Mouse (Mus musculus): Measurements from ENCODE around the gene Cyb5d2.
"Not testable (repeated sequence)": the region's sequence is repeated elsewhere in the genome, so short reads cannot be mapped to it uniquely, and the experiment has no call there.

Cyb5d2 gene

DNA sequence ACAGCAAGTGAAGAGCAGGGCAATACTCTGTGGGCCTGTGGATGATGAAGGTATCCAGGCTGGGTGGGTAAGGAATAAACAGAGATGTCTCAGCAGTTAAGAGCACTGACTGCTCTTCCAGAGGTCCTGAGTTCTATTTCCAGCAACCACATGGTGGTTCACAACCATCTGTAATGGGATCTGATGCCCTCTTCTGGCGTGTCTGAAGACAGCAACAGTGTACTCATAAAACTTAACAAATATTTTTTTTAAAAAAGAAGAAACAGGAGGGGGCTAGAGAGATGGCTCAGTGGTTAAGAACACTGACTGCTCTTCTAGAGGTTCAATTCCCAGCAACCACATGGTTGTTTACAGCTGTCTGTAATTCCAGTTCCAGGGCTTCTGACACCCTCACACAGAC is 23.3 kb downstream of the Cyb5d2 start:
- DNase-seq (ENCODE audit: low spot score), result not testable (repeated sequence)

DNA sequence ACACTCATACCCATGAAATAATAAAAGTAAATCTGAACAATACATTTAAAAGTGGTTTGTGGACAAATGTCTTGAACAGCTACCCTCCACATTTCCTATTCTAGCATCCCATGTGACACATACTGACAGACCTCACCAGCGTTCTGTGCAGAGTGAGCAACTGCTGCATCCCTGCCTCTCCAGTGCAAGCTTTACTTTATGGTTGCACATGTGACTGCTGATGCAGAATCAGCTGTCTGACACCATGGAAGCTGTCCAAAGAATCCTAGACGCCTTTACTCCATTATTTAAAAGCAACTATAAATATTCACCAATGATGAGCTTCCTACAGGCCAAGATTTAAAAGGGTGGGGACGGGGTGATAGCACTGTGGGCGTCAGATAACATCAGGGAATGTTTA is 24.5 kb downstream of the Cyb5d2 start:
- DNase-seq (ENCODE audit: low spot score), result no peak

DNA sequence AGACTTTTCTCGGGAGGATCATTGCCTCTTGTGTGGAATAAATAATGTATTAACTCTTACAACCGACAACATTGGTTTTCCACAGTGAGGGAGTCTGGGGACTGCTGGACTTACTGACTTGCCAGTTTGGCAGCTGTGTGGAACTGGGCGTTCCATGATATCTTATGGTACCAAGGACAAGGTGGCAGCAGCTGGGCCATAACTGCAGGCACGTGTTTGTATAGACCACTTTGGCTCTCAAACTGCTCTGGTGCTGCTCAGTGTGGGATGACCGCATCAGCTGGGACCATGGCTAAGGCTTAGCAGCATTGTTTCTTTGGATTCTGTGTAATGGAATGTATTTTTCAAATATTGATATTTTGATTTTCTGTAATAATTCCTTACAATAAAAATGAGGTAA is 25.1 kb downstream of the Cyb5d2 start:
- DNase-seq (ENCODE audit: low spot score), result no peak

DNA sequence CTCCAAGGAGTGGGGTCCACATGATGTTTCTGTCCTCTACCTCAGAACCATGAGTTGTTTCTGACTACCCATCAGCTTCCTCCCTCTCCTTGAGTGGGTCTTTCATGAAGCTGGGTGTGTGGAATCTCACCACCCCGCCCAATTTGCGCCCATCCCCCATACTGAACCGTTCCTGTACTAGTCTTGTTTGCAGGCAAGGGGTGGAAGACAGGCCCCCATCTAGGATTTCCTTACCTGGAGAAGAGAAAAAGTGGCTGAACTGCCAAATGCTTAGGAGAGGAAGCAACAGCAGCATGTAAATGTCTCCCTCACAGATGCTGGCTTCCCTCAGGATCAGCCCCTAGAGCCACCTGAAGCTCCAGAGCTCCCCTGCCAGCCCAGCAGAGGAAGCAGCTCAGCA is 25.6 kb downstream of the Cyb5d2 start:
- DNase-seq (ENCODE audit: low spot score), result no peak

DNA sequence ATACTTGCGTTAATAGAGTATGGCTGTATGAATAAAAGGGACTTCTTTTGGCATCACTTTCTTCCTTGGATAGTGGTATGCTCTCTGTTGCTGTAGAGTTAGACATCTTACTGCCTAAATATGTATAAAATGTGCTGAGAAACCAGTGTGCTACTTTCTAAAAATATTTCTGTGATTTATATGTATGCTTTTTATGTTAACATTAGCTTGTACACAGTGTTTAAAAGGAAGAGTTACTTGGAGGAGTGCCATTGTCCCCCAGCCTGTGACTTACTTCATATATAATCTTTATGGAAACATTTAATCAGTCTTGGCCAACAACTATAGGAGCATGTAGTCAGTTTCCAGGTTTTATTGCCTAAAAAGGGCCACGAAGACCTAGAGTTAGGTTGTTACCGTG is 26.9 kb downstream of the Cyb5d2 start:
- no peak for DNase-seq (ENCODE audit: low spot score)

DNA sequence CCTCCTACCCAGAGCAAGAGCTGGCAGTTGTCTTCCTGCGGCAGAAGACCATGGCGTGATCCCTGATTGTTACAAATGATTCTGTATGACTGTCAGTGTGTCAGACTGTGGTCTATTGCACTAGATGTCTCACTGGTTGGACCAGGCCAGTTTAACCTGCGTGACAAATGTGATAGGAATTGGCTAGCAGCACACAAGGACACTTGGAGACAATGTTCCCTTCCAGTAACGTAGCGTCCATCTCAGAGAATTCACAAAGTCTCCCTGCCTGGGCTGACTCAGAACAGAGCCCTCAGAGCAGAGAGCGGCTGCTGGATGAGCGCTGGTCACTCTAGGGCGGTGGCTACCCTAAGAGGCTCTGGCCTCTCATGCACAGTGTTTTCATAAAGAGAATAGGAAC is 28.2 kb downstream of the Cyb5d2 start:
- DNase-seq (ENCODE audit: low spot score), result no peak

DNA sequence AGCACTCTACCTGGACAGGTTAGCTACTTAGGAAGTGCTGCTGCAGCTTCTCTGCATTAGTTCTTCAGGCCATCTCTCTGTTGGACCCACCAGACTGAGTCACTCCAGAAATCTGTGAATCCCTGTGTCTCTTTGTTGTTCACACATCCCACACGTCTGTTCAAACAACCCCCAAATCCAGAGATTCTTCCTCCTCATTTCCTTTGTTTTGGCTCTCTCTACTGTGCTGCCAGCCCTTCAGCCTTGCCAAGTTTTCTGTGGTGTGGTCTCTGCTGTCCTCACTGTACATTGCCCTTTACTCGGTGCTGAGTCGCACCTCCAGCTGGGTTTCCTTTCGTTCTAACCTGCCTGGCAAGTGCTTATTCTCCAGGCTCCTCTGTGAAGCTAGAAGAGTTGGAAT is 31.7 kb downstream of the Cyb5d2 start:
- DNase-seq (ENCODE audit: low spot score), result no peak

DNA sequence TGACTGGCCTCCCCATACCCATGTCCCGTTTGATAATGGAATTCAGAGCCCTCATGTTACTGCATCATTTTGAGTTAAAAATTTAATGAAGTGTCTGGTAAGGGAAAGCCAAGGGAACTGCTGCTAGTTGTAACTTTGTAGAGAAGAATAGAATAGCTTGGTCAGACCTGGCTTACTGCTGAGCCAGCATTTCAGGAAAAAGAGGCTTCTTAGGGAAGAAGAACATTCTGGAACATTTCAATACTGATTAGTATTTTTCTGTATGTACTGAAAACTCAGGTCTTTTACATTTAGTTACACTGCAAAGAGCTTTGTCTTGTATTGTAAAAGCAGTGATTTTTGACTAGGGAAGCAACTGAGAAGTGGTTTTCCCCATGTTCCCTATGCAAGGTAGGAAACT is 35.2 kb downstream of the Cyb5d2 start:
- DNase-seq (ENCODE audit: low spot score), result no peak

DNA sequence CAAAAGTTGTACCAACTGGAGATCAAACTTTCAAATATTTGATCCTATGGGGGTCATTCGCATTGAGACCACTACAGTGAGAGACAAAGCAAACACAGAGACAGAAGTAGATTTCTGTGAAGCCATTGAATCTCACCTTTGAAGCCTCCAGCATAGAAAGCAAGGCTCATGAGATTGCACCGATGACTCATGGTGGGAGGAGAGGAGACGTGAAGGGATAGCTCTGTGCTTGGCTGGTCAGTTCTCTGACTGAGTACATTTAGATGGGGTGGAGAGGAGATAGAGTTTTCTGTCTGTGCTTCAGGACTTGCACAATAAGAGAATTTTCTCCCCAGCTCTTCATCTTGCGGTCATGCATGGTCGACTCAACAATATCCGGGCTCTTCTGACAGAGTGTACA is 36.4 kb downstream of the Cyb5d2 start:
- DNase-seq (ENCODE audit: low spot score), result no peak

DNA sequence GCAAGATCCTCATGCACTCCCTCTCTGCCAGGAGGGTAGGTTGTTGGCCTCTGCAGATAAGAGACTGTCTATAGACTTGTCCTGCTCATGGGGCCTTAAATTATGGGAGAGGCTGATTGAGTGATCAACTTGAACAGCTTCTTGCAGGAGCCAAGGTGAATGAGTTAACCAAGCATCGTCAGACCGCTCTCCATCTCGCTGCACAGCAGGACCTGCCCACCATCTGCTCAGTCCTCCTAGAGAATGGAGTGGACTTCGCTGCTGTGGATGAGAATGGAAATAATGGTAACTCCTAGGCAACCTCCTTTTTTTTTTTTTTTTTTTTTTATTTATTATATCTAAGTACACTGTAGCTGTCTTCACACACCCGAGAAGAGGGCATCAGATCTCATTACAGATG is 37.6 kb downstream of the Cyb5d2 start:
- DNase-seq (ENCODE audit: low spot score), result no peak

DNA sequence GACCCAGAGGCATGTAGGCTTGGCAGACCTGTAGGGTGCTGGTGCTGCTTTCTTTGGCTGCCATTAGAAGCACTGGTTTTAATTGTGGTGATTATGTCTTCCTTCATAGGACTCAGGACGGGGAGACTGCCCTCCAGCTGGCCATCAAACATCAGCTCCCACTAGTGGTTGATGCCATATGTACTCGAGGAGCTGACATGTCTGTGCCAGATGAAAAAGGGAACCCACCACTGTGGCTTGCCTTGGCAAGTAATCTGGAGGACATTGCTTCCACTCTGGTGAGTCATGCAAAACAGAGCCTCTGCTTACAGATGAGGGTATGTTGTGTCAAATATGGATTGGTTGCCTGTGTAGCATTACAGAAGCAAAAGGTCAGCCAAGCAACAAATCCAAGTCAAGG is 44.0 kb downstream of the Cyb5d2 start:
- DNase-seq (ENCODE audit: low spot score), result no peak

DNA sequence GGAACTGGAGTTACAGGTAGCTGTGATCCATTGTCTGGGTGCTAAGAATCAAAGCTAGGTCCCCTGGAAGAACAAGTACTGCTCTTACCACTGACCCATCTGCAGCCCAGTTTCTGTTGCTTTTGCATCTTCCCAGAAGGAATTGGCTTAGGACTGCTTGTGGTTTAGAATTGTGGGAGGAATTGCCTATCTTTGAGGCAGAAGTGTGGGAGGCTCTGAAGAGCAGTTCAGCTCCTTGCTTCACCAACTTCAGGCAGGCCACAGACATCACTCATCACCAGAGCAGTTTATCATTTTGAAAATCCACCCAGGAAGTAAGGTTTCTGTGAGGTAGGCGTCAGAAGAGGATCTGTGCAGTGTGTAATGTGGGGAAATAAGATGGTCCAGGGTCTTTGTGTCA is 56.9 kb downstream of the Cyb5d2 start:
- DNase-seq (ENCODE audit: low spot score), result no peak

DNA sequence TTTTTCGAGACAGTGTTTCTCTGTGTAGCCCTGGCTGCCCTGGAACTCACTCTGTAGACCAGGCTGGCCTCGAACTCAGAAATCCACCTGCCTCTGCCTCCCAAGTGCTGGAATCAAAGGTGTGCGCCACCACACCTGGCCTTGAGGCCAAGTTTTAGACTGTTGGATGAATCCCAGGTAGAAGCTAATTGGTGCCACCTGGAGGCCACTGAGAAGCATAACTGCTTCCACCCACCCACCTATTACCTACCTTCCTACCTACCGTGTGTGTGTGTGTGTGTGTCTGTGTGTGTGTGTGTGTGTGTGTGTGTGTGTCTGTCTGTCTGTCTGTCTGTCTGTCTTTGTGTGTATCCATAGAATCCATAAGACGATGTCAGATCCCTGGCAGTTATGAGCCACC is 58.4 kb downstream of the Cyb5d2 start:
- peak; percentile 5 for DNase-seq (ENCODE audit: low spot score)

DNA sequence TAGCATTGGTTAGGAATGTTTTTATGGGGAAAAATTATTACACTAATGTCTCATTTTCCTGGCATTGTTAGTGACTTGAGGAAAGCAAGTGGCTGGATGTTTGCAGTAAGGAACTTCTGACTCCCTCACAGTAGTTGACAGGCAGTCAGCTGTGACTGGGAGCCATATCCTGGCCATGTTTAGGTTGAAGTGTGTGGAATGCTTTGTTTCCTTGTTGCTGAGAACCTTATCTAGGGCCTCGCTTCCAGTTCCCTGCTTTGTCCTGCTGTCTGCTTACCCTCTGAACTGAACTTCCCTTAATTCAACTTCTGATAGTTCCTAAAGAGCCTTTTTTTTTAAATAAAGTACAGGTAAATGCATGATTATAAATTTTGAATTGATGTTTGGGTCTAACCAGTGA is 59.6 kb downstream of the Cyb5d2 start:
- no peak for DNase-seq (ENCODE audit: low spot score)

DNA sequence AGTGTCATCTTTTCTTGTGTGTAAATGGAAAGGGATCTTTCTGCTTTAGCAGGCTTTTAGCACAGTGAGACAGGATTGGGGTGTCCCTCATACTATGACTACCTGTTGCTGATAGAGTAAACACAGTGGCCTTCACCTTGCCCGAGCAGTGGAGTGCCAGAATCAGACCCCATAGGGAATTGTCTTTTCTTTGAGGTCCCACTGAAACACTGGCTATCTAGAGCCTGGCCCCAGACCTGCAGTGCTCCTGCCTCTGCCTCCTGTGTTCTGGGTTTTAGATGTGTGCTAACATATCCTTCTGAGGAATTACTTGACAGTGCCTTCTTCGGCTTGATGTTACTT is 60.5 kb downstream of the Cyb5d2 start:
- DNase-seq (ENCODE audit: low spot score), result no peak

DNA sequence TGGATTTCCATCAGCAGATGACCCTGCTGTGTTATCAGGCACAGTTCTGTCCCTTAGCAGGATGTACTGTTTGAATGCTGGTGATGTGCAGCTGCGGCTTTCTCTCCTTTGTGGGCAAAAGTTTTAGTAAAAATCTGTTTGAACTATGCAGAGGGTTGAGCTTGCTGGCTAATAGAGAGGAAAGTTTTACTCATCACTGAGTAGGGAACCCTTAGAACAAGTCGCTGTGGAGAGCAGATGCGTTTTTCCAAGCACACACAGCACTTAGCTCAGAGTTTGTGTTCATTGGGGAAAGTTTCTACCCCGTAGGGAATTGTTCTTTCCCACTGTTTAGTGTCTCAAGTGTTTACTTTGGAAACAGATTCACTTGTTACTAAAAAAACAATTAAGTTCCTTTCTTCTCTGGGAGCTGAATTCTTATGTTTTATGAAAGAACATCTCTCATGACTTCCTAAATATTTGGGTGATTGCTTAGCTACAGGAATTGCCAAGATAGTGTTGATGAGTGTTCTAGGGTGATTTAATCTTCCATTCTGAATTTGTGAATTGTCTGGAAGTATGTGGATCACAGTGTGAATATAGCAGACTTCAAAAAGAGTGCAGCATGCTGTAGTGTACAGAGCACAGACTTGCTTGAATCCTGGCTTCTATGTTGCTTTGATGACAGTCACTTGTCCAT is 61.0 kb downstream of the Cyb5d2 start:
- DNase-seq (ENCODE audit: low spot score), result no peak

DNA sequence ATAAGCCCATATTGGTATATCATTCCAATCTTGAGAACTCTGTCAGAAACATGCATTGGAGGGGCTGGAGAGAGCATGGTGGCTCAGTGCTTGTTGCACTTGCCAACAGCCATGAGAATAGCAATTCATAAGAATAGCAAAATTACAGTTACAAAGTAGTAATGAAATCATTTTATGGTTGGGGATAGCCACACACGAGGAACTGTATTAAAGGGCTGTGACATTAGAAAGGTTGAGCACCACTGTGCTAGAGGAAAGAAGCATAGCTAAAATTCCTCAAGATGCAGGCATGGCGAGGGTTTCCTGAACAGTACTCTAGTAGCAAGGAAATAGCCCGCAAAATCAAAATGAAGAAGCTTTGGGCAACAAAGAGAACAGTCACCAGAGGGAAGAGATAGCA is 62.2 kb downstream of the Cyb5d2 start:
- no peak for DNase-seq (ENCODE audit: low spot score)
